Mouse (Mus musculus) forebrain, embryonic 10.5 days (tissue): ENCODE results near the gene Cdkn2aip. TPM values are rescaled to one million over a fixed set of nuclear protein-coding genes. Genes with fewer than 3 reads are reported as not detected.
A peak's percentile ranks its signal among the peaks of the same experiment; 100 is the strongest.

Source experiments
- DNase-seq: peaks from one replicate; pipeline ENCODE4 v3.0.0-alpha.2; 2017; ENCODE audit warnings: low spot score; ENCODE audit errors: extremely low spot score
- H3K27ac ChIP-seq: fragments of 300-500 bp; sonication (generic); 2 replicates; pipeline ENCODE4 v1.5.1; 2016; ENCODE audit warnings: mild to moderate bottlenecking
- H3K27me3 ChIP-seq: fragments of 300-500 bp; sonication (generic); 2 replicates; pipeline ENCODE4 v1.6.1; 2016; ENCODE audit warnings: mild to moderate bottlenecking; ENCODE audit not compliant: poor library complexity, severe bottlenecking
- H3K36me3 ChIP-seq: fragments of 300-500 bp; sonication (generic); replicated peaks from 2 replicates; pipeline ENCODE4 v1.6.1; 2016; ENCODE audit warnings: mild to moderate bottlenecking, moderate library complexity
- H3K4me1 ChIP-seq: fragments of 300-500 bp; sonication (generic); 2 replicates; pipeline ENCODE4 v1.6.1; 2016
- H3K4me3 ChIP-seq: fragments of 300-500 bp; sonication (generic); 2 replicates; pipeline ENCODE4 v1.5.1; 2016; ENCODE audit warnings: mild to moderate bottlenecking, moderate library complexity
- H3K9me3 ChIP-seq: fragments of 300-500 bp; sonication (generic); 2 replicates; pipeline ENCODE4 v1.6.1; 2016; ENCODE audit warnings: mild to moderate bottlenecking, moderate library complexity
- WGBS: fragments of 180-500 bp; shearing (Covaris S2); methylation state at CpG from one replicate; pipeline ENCODE4 v1.1.7; 2016; 5-methylcytosine and 5-hydroxymethylcytosine counted together
- polyA plus RNA-seq: library from polyadenylated mRNA; unstranded; fragments of >200 nt; fragmentation: Nextera tagmentation; extraction: Ambion mirVana; gene quantifications from 2 replicates; pipeline ENCODE4 v1.2.1, GENCODE M21; 2016

Cdkn2aip gene
- polyA plus RNA-seq, result 34.8 and 37.3 TPM in 2 replicates

GRCm38 (mm10) chr8:47713761-47714745, at the start of gene Cdkn2aip:
Gene Cdkn2aip, minus strand, starts transcription at chr8:47713932.
- under 1% methylated on average over 113 of the region's 114 CpGs for WGBS

GRCm38 (mm10) chr8:47763194-47763593, 49.5 kb upstream of the Cdkn2aip start:
- H3K9me3 ChIP-seq, result no peaks in the 10 kb centered on the region
- peak overlapping the region; percentile 13; the same call in 1 of the 2 replicates for H3K27ac ChIP-seq
- no peak for DNase-seq
- WGBS, result 54% methylated on average over 9 of the region's 9 CpGs
- no peaks in the 10 kb centered on the region for H3K36me3 ChIP-seq
- no peak overlapping the region for H3K4me3 ChIP-seq
- H3K4me1 ChIP-seq, result peaks cover 32% of the 10 kb centered on the region
- H3K27me3 ChIP-seq, result no peaks in the 10 kb centered on the region

More at GRCm38 (mm10) chr8:47713761-47714745, at the start of gene Cdkn2aip:
- peaks cover 30% of the 10 kb centered on the region for H3K36me3 ChIP-seq
- H3K9me3 ChIP-seq, result no peaks in the 10 kb centered on the region
- peak; percentile 97 for DNase-seq
- no peaks in the 10 kb centered on the region for H3K27me3 ChIP-seq
- H3K27ac ChIP-seq, result peak within 1 kb of the TSS; percentile 95
- H3K4me3 ChIP-seq, result peak within 1 kb of the TSS; percentile 97
- peaks cover 19% of the 10 kb centered on the region for H3K4me1 ChIP-seq

GRCm38 (mm10) chr8:47760685-47761084, 47.0 kb upstream of the Cdkn2aip start:
- H3K4me1 ChIP-seq, result peaks cover 32% of the 10 kb centered on the region
- H3K36me3 ChIP-seq, result no peaks in the 10 kb centered on the region
- H3K27me3 ChIP-seq, result no peaks in the 10 kb centered on the region
- H3K27ac ChIP-seq, result no peak overlapping the region
- WGBS, result 81% methylated on average over 11 of the region's 11 CpGs
- no peak overlapping the region for H3K4me3 ChIP-seq
- no peak for DNase-seq
- no peaks in the 10 kb centered on the region for H3K9me3 ChIP-seq

- WGBS, result 67% methylated on average over 4 of the region's 4 CpGs
- Histone ChIP-seq H3K4me3 (no peak overlapping the region), H3K9me3 (no peaks in the 10 kb centered on the region), H3K36me3 (no peaks in the 10 kb centered on the region), H3K4me1 (peaks cover 32% of the 10 kb centered on the region), H3K27me3 (no peaks in the 10 kb centered on the region), H3K27ac (no peak overlapping the region)
- no peak for DNase-seq
Measured at GRCm38 (mm10) chr8:47760186-47760585, 46.5 kb upstream of the Cdkn2aip start.

GRCm38 (mm10) chr8:47753121-47753520, 39.4 kb upstream of the Cdkn2aip start:
- Histone ChIP-seq H3K36me3 (no peaks in the 10 kb centered on the region), H3K9me3 (no peaks in the 10 kb centered on the region), H3K27ac (no peak overlapping the region), H3K4me1 (no peaks in the 10 kb centered on the region), H3K4me3 (no peak overlapping the region), H3K27me3 (no peaks in the 10 kb centered on the region)
- DNase-seq, result no peak
- WGBS, result 89% methylated on average over 3 of the region's 3 CpGs

GRCm38 (mm10) chr8:47750096-47750495, 36.4 kb upstream of the Cdkn2aip start:
- no peak for DNase-seq
- WGBS, result 64% methylated on average over 14 of the region's 14 CpGs

GRCm38 (mm10) chr8:47749491-47749890, 35.8 kb upstream of the Cdkn2aip start:
- 81% methylated on average over 8 of the region's 8 CpGs for WGBS
- Histone ChIP-seq H3K4me3 (no peak overlapping the region), H3K27me3 (no peaks in the 10 kb centered on the region), H3K4me1 (peaks cover 10% of the 10 kb centered on the region), H3K27ac (no peak overlapping the region), H3K9me3 (no peaks in the 10 kb centered on the region), H3K36me3 (no peaks in the 10 kb centered on the region)
- DNase-seq, result no peak

More at GRCm38 (mm10) chr8:47750096-47750495, 36.4 kb upstream of the Cdkn2aip start:
- H3K36me3 ChIP-seq, result no peaks in the 10 kb centered on the region
- no peak overlapping the region for H3K4me3 ChIP-seq
- H3K9me3 ChIP-seq, result no peaks in the 10 kb centered on the region
- H3K27ac ChIP-seq, result no peak overlapping the region
- peaks cover 10% of the 10 kb centered on the region for H3K4me1 ChIP-seq
- H3K27me3 ChIP-seq, result no peaks in the 10 kb centered on the region

GRCm38 (mm10) chr8:47746304-47746703, 32.6 kb upstream of the Cdkn2aip start:
- Histone ChIP-seq H3K27me3 (peaks cover 7% of the 10 kb centered on the region; the same call in 1 of the 2 replicates), H3K27ac (no peak overlapping the region), H3K4me3 (no peak overlapping the region), H3K9me3 (no peaks in the 10 kb centered on the region), H3K36me3 (no peaks in the 10 kb centered on the region), H3K4me1 (peaks cover 17% of the 10 kb centered on the region)
- no peak for DNase-seq
- WGBS, result 68% methylated on average over 12 of the region's 12 CpGs

- H3K4me1 ChIP-seq, result peaks cover 17% of the 10 kb centered on the region
- no peaks in the 10 kb centered on the region for H3K9me3 ChIP-seq
- no peak overlapping the region for H3K4me3 ChIP-seq
- H3K36me3 ChIP-seq, result no peaks in the 10 kb centered on the region
- WGBS, result 40% methylated on average over 6 of the region's 6 CpGs
- H3K27ac ChIP-seq, result no peak overlapping the region
- H3K27me3 ChIP-seq, result peaks cover 7% of the 10 kb centered on the region; the same call in 1 of the 2 replicates
- DNase-seq, result no peak
Measured at GRCm38 (mm10) chr8:47745848-47746247, 32.1 kb upstream of the Cdkn2aip start.

GRCm38 (mm10) chr8:47744803-47745202, 31.1 kb upstream of the Cdkn2aip start:
- Histone ChIP-seq H3K4me3 (no peak overlapping the region), H3K36me3 (no peaks in the 10 kb centered on the region), H3K27ac (no peak overlapping the region), H3K4me1 (peaks cover 17% of the 10 kb centered on the region), H3K9me3 (no peaks in the 10 kb centered on the region), H3K27me3 (peaks cover 7% of the 10 kb centered on the region; the same call in 1 of the 2 replicates)
- DNase-seq, result no peak
- 90% methylated on average over 9 of the region's 9 CpGs for whole genome bisulfite sequencing

GRCm38 (mm10) chr8:47743419-47743818, 29.7 kb upstream of the Cdkn2aip start:
- Histone ChIP-seq H3K4me3 (no peak overlapping the region), H3K4me1 (peaks cover 17% of the 10 kb centered on the region), H3K27ac (no peak overlapping the region), H3K36me3 (no peaks in the 10 kb centered on the region), H3K27me3 (peaks cover 7% of the 10 kb centered on the region; the same call in 1 of the 2 replicates), H3K9me3 (no peaks in the 10 kb centered on the region)
- WGBS, result 12% methylated on average over 11 of the region's 11 CpGs
- peak; percentile 77 for DNase-seq

- H3K36me3 ChIP-seq, result no peaks in the 10 kb centered on the region
- no peak for DNase-seq
- WGBS, result 42% methylated on average over 8 of the region's 8 CpGs
Measured at GRCm38 (mm10) chr8:47742992-47743391, 29.3 kb upstream of the Cdkn2aip start.

GRCm38 (mm10) chr8:47742372-47742771, 28.6 kb upstream of the Cdkn2aip start:
- DNase-seq, result no peak
- WGBS, result 82% methylated on average over 7 of the region's 7 CpGs
- H3K36me3 ChIP-seq, result no peaks in the 10 kb centered on the region
- no peak overlapping the region for H3K4me3 ChIP-seq
- no peak overlapping the region for H3K27ac ChIP-seq
- peaks cover 7% of the 10 kb centered on the region; the same call in 1 of the 2 replicates for H3K27me3 ChIP-seq
- no peaks in the 10 kb centered on the region for H3K9me3 ChIP-seq
- peaks cover 17% of the 10 kb centered on the region for H3K4me1 ChIP-seq

More at GRCm38 (mm10) chr8:47742992-47743391, 29.3 kb upstream of the Cdkn2aip start:
- Histone ChIP-seq H3K4me1 (peaks cover 17% of the 10 kb centered on the region), H3K9me3 (no peaks in the 10 kb centered on the region), H3K27me3 (peaks cover 7% of the 10 kb centered on the region; the same call in 1 of the 2 replicates), H3K27ac (no peak overlapping the region), H3K4me3 (no peak overlapping the region)
